11 mouse cellular contexts compared by ENCODE assay signal in genomic region chr12:80090529-80090928, GRCm38 (mm10). TPM values are rescaled to one million over a fixed set of nuclear protein-coding genes. Genes with fewer than 3 reads are reported as not detected.
DNase-seq lines count a peak whose midpoint lies in the region; ATAC-seq lines count a peak whose summit lies in the region.
"Had no signal": no experiment of that assay in that cellular context is flagged by ENCODE, and none has a peak within 500 bp of the region (broad histone marks: within the 10 kb centered on the region; RNA-seq: fewer than 3 reads in every experiment).

No protein-coding gene starts in this region.

- H3K4me1 ChIP-seq in intestine, embryonic 14.5 days (replicated peaks; ENCODE audit: control insufficient read depth, insufficient read depth, low read length), result peaks cover 21% of the 10 kb centered on the region
- H3K4me1 ChIP-seq in intestine, embryonic 16.5 days (ENCODE audit: control insufficient read depth, insufficient read depth, low read length), result peaks cover 8% of the 10 kb centered on the region

- 48% methylated on average over 5 of the region's 5 CpGs for WGBS in intestine, embryonic 14.5 days
- WGBS in intestine, embryonic 16.5 days, result 67% methylated on average over 5 of the region's 5 CpGs

- no peak overlapping the region for H3K4me3 ChIP-seq in intestine, embryonic 14.5 days (ENCODE audit: low read depth, low read length)
- no peak overlapping the region for H3K4me3 ChIP-seq in intestine, embryonic 16.5 days (ENCODE audit: low read length)
- H3K4me3 ChIP-seq: myocyte had no signal

- H3K9me3 ChIP-seq in intestine, embryonic 14.5 days (ENCODE audit: control insufficient read depth, low read length), result no peaks in the 10 kb centered on the region
- no peaks in the 10 kb centered on the region for H3K9me3 ChIP-seq in intestine, embryonic 16.5 days (ENCODE audit: control insufficient read depth, low read length)

- no peak for ATAC-seq in intestine, embryonic 14.5 days (replicated peaks; ENCODE audit: low FRiP score, low TSS enrichment, low read depth)
- no peak for ATAC-seq in intestine, embryonic 16.5 days
- ATAC-seq: forebrain, postnatal 0 days had no signal

- no peak overlapping the region for H3K9ac ChIP-seq in intestine, embryonic 14.5 days (ENCODE audit: low read length)
- no peak overlapping the region for H3K9ac ChIP-seq in intestine, embryonic 16.5 days (ENCODE audit: low read depth, low read length)
- H3K9ac ChIP-seq: forebrain, postnatal 0 days had no signal

- no peaks in the 10 kb centered on the region for H3K27me3 ChIP-seq in intestine, embryonic 14.5 days (replicated peaks; ENCODE audit: control insufficient read depth, insufficient read depth, low read length)
- no peaks in the 10 kb centered on the region for H3K27me3 ChIP-seq in intestine, embryonic 16.5 days (replicated peaks; ENCODE audit: control insufficient read depth, insufficient read depth, low read length)

- no peaks in the 10 kb centered on the region for H3K36me3 ChIP-seq in intestine, embryonic 14.5 days (ENCODE audit: control insufficient read depth, insufficient read depth, low read length)
- H3K36me3 ChIP-seq in intestine, embryonic 16.5 days (ENCODE audit: control insufficient read depth, insufficient read depth, low read length), result no peaks in the 10 kb centered on the region

- H3K4me2 ChIP-seq in intestine, embryonic 14.5 days (ENCODE audit: low read length), result no peak overlapping the region
- no peak overlapping the region for H3K4me2 ChIP-seq in intestine, embryonic 16.5 days (ENCODE audit: low read depth, low read length)

- DNase-seq in intestine, embryonic 14.5 days (ENCODE audit: low spot score), result no peak
- peak; percentile 61 to 69 for DNase-seq in heart, adult 9 months (ENCODE audit: low spot score in 2 of 2)
- DNase-seq in kidney, postnatal 10 days, result peak; percentile 59
- DNase-seq in lung, postnatal 25 days (ENCODE audit: low spot score), result peak; percentile 63
- no peak for DNase-seq in frontal cortex, adult 2 months (ENCODE audit: extremely low spot score in 1 of 2, low spot score in 1 of 2)
- DNase-seq in cerebellum, adult 11-12 months, result no peak
- DNase-seq in embryo, embryonic 11 days, result no peak
- DNase-seq: forebrain, postnatal 0 days had no signal

- H3K27ac ChIP-seq in intestine, embryonic 14.5 days (ENCODE audit: low read depth), result peak overlapping the region; percentile 38
- H3K27ac ChIP-seq in intestine, embryonic 16.5 days (ENCODE audit: low read length), result no peak overlapping the region
- H3K27ac ChIP-seq: macrophage had no signal

RNA-seq across cellular contexts. Expression of gene Zfp36l1, which starts 22.3 kb away (rescaled TPM):
- 159 and 165 TPM in 2 replicates for polyA plus RNA-seq in intestine, embryonic 14.5 days (2014; fragmentation: Nextera tagmentation; extraction: Ambion mirVana)
- polyA plus RNA-seq in intestine, embryonic 16.5 days (2015; fragmentation: Nextera tagmentation; extraction: Ambion mirVana), result 79.7 and 89.1 TPM in 2 replicates
- polyA plus RNA-seq in frontal cortex, adult 2 months (2012; rRNA removed), result 22.0 and 24.3 TPM in 2 replicates

Comparison
In these comparisons a context has a peak if more than half of its experiments do, and no peak if none do; other contexts are left out.
1. DNase-seq: peak in heart, adult 9 months (2 of 2), kidney, postnatal 10 days (single experiment) and lung, postnatal 25 days (single experiment); none in intestine, embryonic 14.5 days (single experiment), frontal cortex, adult 2 months (0 of 2), cerebellum, adult 11-12 months (single experiment) and embryo, embryonic 11 days (single experiment).